Mouse (Mus musculus) neutrophil, adult 59 days (primary cell): ENCODE results near the gene 1810013L24Rik. TPM values are rescaled to one million over a fixed set of nuclear protein-coding genes. Genes with fewer than 3 reads are reported as not detected.

Source experiments
- total RNA-seq, 2 experiments: library from RNA; stranded (reverse); gene quantifications; 1 replicate in 1 of 2; 2 replicates in 1 of 2; pipeline ENCODE4 v1.2.4; 2023

Gene 1810013L24Rik
- 10 to 100 TPM; 85.4 to 90.5 TPM for total RNA-seq

DNA sequence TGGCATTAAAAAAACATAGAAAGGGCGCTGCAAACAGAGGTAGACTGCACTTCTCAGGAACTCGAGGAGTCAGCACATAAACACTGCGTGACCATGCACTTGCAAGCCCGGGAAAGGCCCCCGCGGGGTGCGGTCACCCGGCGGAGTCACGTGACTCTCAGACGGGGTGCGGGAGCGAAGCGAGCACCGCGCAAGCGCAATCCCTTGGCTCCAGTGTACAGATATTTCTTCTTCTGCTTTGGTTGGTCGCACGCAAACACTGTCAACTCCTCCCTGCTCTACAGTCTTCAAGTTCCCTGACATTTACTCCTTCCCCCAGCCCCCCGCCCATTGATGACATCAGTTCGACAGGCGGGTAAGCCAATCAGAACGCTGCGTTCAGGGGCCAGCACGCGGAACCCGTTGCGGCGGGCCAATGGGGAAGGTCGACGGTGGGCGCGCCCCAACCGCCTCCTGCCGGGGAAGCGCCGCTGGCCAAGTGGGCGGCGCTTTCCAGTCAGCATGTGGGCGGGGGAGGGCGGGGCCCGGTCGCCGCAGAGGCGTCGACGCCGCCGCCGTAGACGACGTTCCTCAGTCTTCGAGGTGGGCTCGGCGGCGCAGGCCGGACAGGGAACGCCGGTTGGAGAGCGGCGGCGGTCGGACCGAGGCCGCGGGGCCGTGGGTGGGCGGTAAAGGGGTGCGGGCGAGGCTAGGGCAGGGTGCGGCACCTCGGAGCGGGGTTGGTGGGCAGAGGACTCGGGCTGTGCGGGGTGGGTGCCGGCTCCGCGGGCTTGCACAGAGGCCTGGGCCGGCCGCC lies at the start of gene 1810013L24Rik:
1810013L24Rik (plus strand) TSS at position 537 of the 796 bp plus-strand sequence.

DNA sequence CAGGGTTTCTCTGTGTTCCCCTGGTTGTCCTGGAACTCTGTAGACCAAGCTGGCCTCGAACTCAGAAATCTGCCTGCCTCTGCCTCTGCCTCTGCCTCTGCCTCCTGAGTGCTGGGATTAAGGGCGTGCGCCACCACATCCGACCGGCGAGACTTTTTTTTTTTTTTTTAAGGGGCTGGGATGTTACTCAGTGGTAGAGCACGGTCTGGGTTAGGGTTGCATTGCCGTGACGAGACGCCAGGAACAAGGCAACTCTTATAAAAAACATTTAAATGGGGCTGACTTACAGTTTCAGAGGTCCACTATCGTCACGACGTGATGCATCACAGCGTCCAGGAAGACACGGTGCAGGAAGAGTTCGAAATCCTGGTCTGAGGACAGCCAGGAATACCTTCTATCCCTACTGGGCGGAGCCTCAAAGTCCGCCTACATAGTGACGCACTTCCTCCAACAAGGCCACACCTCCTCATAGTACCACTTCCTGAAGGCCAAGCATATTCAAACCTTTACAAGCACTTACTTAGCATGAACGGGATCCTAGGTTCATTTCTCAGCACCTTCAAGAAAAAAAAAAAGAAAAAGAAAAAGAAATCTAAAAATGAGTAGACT lies 37.8 kb upstream of the 1810013L24Rik start, which contains the start of gene Usp7:
Usp7 (minus strand) TSS at position 360 of the 609 bp plus-strand sequence.

Other genes with a start within 250 kb of the 1810013L24Rik start
- gene Pmm2, start 192.4 kb upstream of the 1810013L24Rik start, total RNA-seq, result 10 to 100 TPM; 27.5 to 41.0 TPM
- gene Tmem186, start 192.4 kb upstream of the 1810013L24Rik start, total RNA-seq, result 1 to 10 TPM; 3.1 to 3.4 TPM
- 10 to 100 TPM; 58.2 to 67.3 TPM for gene Carhsp1, start 157.9 kb upstream of the 1810013L24Rik start, total RNA-seq
- gene Gm5767, start 149.3 kb upstream of the 1810013L24Rik start, total RNA-seq, result not detected
- 100 to 1,000 TPM; 141 to 146 TPM for gene Usp7, start 37.8 kb upstream of the 1810013L24Rik start, total RNA-seq